Mouse (Mus musculus) ES-Bruce4 (cell line): ENCODE data around the gene Hoxc6. TPM values are rescaled to one million over a fixed set of nuclear protein-coding genes. Genes with fewer than 3 reads are reported as not detected.

Source experiments
- H3K27ac ChIP-seq: 2 replicates; pipeline ENCODE4 v1.5.1; 2012; ENCODE audit warnings: low read length, inconsistent platforms; ENCODE audit not compliant: insufficient read depth
- H3K27me3 ChIP-seq: 2 replicates; pipeline ENCODE4 v1.6.1; 2012; ENCODE audit warnings: mild to moderate bottlenecking, low read length, inconsistent platforms; ENCODE audit not compliant: control insufficient read depth, poor library complexity, insufficient read depth, severe bottlenecking
- H3K36me3 ChIP-seq: 2 replicates; pipeline ENCODE4 v1.6.1; 2012; ENCODE audit warnings: inconsistent platforms, mild to moderate bottlenecking, low read length, moderate library complexity; ENCODE audit not compliant: control insufficient read depth, poor library complexity, insufficient read depth, severe bottlenecking
- H3K4me1 ChIP-seq: one replicate; pipeline ENCODE4 v1.8.1; 2011; ENCODE audit warnings: low read length; ENCODE audit not compliant: control insufficient read depth, insufficient read depth
- H3K4me3 ChIP-seq: 2 replicates; pipeline ENCODE4 v1.5.1; 2011; ENCODE audit warnings: low read depth, mild to moderate bottlenecking, low read length
- H3K9ac ChIP-seq: 2 replicates; pipeline ENCODE4 v1.6.1; 2012; ENCODE audit warnings: low read depth, mild to moderate bottlenecking, inconsistent platforms; ENCODE audit not compliant: poor library complexity, severe bottlenecking
- H3K9me3 ChIP-seq: replicated peaks from 2 replicates; pipeline ENCODE4 v1.6.1; 2012; ENCODE audit warnings: mild to moderate bottlenecking, low read length, inconsistent platforms; ENCODE audit not compliant: control insufficient read depth, poor library complexity, insufficient read depth, severe bottlenecking
- CTCF ChIP-seq: IDR thresholded peaks from one replicate; pipeline ENCODE4 v1.8.1; 2011; ENCODE audit warnings: low read depth, low read length
- EP300 ChIP-seq: IDR thresholded peaks from 2 replicates; pipeline ENCODE4 v1.6.1; 2011; ENCODE audit warnings: low read depth, low read length; ENCODE audit not compliant: insufficient read depth
- POLR2A ChIP-seq: IDR thresholded peaks from one replicate; pipeline ENCODE4 v1.8.1; 2011; ENCODE audit warnings: low read length; ENCODE audit not compliant: insufficient read depth
- polyA plus RNA-seq: library from polyadenylated mRNA; stranded (reverse); fragments of >200 nt; gene quantifications from 2 replicates; pipeline ENCODE4 v1.2.4, GENCODE M21; 2011; ENCODE audit warnings: low read depth; ENCODE audit not compliant: missing spikeins, insufficient read depth, insufficient read length

Hoxc6 gene
- polyA plus RNA-seq, 1 experiment: 1.3 TPM

DNA sequence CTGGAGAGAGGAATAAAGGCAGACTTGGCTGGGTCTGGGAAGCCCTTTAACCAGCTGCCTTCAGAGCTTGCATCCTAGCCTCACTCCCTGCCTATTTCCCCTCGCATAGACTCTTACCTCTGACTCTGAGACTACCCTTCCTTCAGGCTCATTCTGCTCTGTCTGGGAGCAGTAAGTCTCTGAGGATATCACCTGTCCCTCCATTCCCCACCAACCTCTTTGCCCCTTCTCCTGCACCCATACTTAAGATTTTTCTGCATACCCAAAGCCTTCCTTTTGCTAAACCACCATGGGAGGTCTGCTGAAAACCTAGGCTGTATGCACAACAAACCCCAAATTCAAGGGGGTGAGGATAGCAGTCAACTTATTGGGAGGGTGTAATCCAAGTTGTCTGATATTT lies 18.1 kb upstream of the Hoxc6 start:
- H3K9me3 ChIP-seq: no peaks in the 10 kb centered on the region
- TF ChIP-seq POLR2A (no peak), CTCF (no peak), EP300 (no peak)
- H3K36me3 ChIP-seq: no peaks in the 10 kb centered on the region
- no peak overlapping the region for H3K9ac ChIP-seq
- H3K27me3 ChIP-seq: peaks cover 65% of the 10 kb centered on the region
- H3K4me1 ChIP-seq: no peaks in the 10 kb centered on the region
- no peak overlapping the region for H3K4me3 ChIP-seq
- H3K27ac ChIP-seq: no peak overlapping the region

DNA sequence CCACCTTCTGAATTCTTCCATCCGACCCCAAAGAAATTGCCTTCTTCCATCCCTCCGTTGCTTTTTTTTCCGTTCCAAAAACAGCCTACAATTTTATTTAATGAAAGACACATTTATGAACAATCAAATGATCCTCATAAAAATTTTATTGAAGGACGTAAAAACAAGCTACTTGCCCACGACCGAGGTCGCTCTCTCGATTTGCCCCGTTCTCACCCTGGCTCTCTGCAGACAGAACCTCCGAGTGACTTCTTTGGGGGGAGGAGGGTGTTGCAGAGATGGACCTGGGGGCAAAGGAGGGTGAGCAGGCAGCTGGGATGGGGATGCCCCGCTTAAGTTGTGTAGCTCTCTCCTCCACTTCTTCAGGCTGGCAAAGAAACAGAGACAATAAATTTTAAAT lies 17.7 kb upstream of the Hoxc6 start:
- H3K9ac ChIP-seq: no peak overlapping the region
- H3K36me3 ChIP-seq: no peaks in the 10 kb centered on the region
- H3K4me3 ChIP-seq: no peak overlapping the region
- H3K27me3 ChIP-seq: peaks cover 63% of the 10 kb centered on the region
- H3K4me1 ChIP-seq: no peaks in the 10 kb centered on the region
- no peak overlapping the region for H3K27ac ChIP-seq
- no peak for TF ChIP-seq POLR2A
- no peak for TF ChIP-seq CTCF
- no peak for TF ChIP-seq EP300
- H3K9me3 ChIP-seq: no peaks in the 10 kb centered on the region

DNA sequence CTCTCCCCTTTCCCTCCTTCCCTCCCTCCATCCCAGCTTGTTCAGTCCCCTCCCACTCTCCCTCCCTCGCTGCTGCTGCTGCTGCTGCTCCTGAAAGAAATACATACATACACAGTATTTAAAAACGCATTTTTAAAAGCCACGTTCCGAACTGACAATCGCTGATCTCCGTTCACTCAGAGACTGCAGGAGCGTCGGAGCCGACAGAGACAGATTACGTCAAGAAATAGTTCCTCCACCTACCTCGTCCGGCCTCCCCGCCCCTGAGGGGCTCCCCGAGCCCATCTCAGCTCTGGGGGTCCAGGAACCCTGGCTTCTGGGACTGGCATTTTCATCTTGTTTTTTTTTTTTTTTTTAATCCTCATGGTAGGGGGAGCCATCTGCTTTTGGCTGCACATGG lies 17.1 kb upstream of the Hoxc6 start:
- Histone ChIP-seq H3K4me1 (no peaks in the 10 kb centered on the region), H3K36me3 (no peaks in the 10 kb centered on the region), H3K27me3 (peaks cover 61% of the 10 kb centered on the region), H3K9ac (peak overlapping the region; percentile 59; the same call in 1 of the 2 replicates), H3K27ac (no peak overlapping the region), H3K4me3 (peak overlapping the region; percentile 65), H3K9me3 (no peaks in the 10 kb centered on the region)
- no peak for TF ChIP-seq EP300
- no peak for TF ChIP-seq CTCF
- TF ChIP-seq POLR2A: no peak

DNA sequence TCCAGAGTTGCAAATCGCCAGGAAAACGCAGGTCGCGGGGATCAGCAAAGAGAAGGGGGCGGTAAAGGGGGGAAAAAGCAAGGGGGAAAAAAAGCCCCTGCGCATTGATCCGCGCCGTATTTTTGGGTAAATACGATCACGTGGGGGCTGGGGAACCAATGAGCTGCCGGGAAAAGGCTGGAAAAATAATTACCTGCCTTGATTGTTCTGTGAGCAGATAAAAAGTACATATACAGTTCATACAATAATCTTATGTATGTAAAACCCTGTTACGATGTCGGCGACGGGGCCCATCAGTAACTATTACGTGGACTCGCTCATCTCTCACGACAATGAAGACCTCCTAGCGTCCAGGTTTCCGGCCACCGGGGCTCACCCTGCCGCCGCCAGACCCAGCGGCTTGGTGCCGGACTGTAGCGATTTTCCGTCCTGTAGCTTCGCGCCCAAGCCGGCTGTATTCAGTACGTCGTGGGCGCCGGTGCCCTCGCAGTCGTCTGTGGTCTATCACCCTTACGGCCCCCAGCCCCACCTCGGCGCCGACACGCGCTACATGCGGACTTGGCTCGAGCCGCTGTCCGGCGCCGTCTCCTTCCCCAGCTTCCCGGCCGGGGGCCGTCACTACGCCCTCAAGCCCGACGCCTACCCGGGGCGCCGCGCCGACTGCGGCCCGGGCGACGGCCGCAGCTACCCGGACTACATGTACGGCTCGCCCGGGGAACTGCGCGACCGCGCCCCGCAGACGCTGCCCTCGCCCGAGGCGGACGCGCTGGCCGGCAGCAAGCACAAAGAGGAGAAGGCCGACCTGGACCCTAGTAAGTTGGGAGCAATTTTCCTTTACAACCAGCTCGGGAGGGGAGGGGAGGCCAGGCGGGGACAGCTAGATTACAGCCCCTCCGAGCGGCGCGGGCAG lies 16.4 kb upstream of the Hoxc6 start:
- Histone ChIP-seq H3K27ac (no peak overlapping the region), H3K4me1 (no peaks in the 10 kb centered on the region), H3K9ac (peak overlapping the region; percentile 59)

DNA sequence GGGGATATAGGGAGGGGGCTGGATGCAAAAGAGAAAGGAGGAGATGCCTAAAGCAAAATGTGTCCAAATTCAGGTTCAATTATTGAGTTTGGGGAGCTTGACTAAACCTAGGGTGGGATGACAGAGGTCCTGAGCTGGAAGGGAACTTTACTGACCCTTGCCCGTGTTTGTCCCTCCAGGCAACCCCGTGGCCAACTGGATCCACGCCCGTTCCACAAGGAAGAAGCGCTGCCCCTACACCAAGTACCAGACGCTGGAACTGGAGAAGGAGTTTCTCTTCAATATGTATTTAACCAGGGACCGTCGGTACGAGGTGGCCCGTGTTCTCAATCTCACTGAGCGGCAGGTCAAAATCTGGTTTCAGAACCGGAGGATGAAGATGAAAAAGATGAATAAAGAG lies 14.3 kb upstream of the Hoxc6 start:
- Histone ChIP-seq H3K36me3 (no peaks in the 10 kb centered on the region), H3K4me3 (no peak overlapping the region), H3K27me3 (peaks cover 60% of the 10 kb centered on the region), H3K9ac (no peak overlapping the region), H3K4me1 (no peaks in the 10 kb centered on the region), H3K9me3 (no peaks in the 10 kb centered on the region), H3K27ac (no peak overlapping the region)
- TF ChIP-seq EP300 (no peak), POLR2A (no peak), CTCF (no peak)

More for the DNA sequence above, 16.4 kb upstream of the Hoxc6 start:
- no peaks in the 10 kb centered on the region for H3K36me3 ChIP-seq
- H3K4me3 ChIP-seq: peak overlapping the region; percentile 65
- H3K27me3 ChIP-seq: peaks cover 59% of the 10 kb centered on the region
- TF ChIP-seq POLR2A (no peak), CTCF (no peak), EP300 (no peak)
- no peaks in the 10 kb centered on the region for H3K9me3 ChIP-seq

DNA sequence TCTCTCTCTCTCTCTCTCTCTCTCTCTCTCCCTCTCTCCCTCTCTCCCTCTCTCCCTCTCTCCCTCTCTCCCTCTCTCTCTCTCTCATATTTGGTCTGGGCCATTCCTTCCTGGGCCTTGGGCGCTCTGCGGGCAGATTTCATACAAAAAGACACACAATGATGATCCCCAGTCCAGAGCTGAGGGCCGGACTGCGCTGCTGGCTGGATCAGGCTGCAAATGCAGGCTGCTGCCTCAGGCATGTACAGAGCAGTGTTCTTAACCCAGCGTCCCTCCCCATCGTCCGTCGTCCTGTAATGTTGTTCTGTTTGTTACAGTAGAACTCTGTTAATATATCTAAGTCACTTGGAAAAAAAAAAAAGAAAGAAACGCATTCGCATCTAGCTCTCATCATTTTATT lies 13.5 kb upstream of the Hoxc6 start:
- Histone ChIP-seq H3K4me3 (no peak overlapping the region), H3K27ac (no peak overlapping the region), H3K27me3 (peaks cover 61% of the 10 kb centered on the region), H3K36me3 (no peaks in the 10 kb centered on the region), H3K9ac (no peak overlapping the region), H3K9me3 (no peaks in the 10 kb centered on the region), H3K4me1 (no peaks in the 10 kb centered on the region)
- TF ChIP-seq POLR2A (no peak), CTCF (no peak), EP300 (no peak)
